Mouse (Mus musculus) bone marrow macrophage, adult 2 months (primary cell): ENCODE data around the gene Als2cl.

ENCODE experiments used
- CTCF ChIP-seq: IDR thresholded peaks from 2 replicates; pipeline ENCODE4 v1.5.1; 2012; ENCODE audit warnings: low read depth, mild to moderate bottlenecking, low read length, moderate library complexity
- POLR2A ChIP-seq: IDR thresholded peaks from 2 replicates; pipeline ENCODE4 v1.6.1; 2012; ENCODE audit warnings: mild to moderate bottlenecking, low read depth, low read length, borderline replicate concordance

- TF ChIP-seq CTCF (no peak), POLR2A (no peak)
These were observed 22.6 kb downstream of the Als2cl start for GRCm38 (mm10) chr9:110902271-110902670.
